Mouse (Mus musculus): ENCODE data around the gene Tmtc2.
"Not testable (repeated sequence)": the region's sequence is repeated elsewhere in the genome, so short reads cannot be mapped to it uniquely, and the experiment has no call there.

Tmtc2 gene

GRCm38 (mm10) chr10:105297560-105297959 is 276.7 kb downstream of the Tmtc2 start:
- DNase-seq (ENCODE audit: low read depth, low spot score) = no peak

- DNase-seq (ENCODE audit: low read depth, low spot score) = no peak
Observed at GRCm38 (mm10) chr10:105292961-105293360, 281.3 kb downstream of the Tmtc2 start.

GRCm38 (mm10) chr10:105288472-105288871 is 285.8 kb downstream of the Tmtc2 start:
- no peak for DNase-seq (ENCODE audit: low read depth, low spot score)

GRCm38 (mm10) chr10:105287575-105287974 is 286.7 kb downstream of the Tmtc2 start:
- no peak for DNase-seq (ENCODE audit: low read depth, low spot score)

GRCm38 (mm10) chr10:105287064-105287463 is 287.2 kb downstream of the Tmtc2 start:
- DNase-seq (ENCODE audit: low read depth, low spot score) = no peak

- no peak for DNase-seq (ENCODE audit: low read depth, low spot score)
Observed at GRCm38 (mm10) chr10:105286221-105286620, 288.0 kb downstream of the Tmtc2 start.

- DNase-seq (ENCODE audit: low read depth, low spot score) = no peak
Observed at GRCm38 (mm10) chr10:105284171-105284570, 290.1 kb downstream of the Tmtc2 start.

GRCm38 (mm10) chr10:105280933-105281332 is 293.3 kb downstream of the Tmtc2 start:
- DNase-seq (ENCODE audit: low read depth, low spot score) = no peak

GRCm38 (mm10) chr10:105260053-105260452 is 314.2 kb downstream of the Tmtc2 start:
- no peak for DNase-seq (ENCODE audit: low read depth, low spot score)

GRCm38 (mm10) chr10:105238291-105238690 is 336.0 kb downstream of the Tmtc2 start:
- not testable (repeated sequence) for DNase-seq (ENCODE audit: low read depth, low spot score)

- DNase-seq (ENCODE audit: low read depth, low spot score) = no peak
Observed at GRCm38 (mm10) chr10:105232864-105233263, 341.4 kb downstream of the Tmtc2 start.

GRCm38 (mm10) chr10:105230416-105230815 is 343.8 kb downstream of the Tmtc2 start:
- DNase-seq (ENCODE audit: low read depth, low spot score) = no peak

GRCm38 (mm10) chr10:105228623-105229022 is 345.6 kb downstream of the Tmtc2 start:
- DNase-seq (ENCODE audit: low read depth, low spot score) = no peak

- DNase-seq (ENCODE audit: low read depth, low spot score) = no peak
Observed at GRCm38 (mm10) chr10:105227631-105228030, 346.6 kb downstream of the Tmtc2 start.

- DNase-seq (ENCODE audit: low read depth, low spot score) = no peak
Observed at GRCm38 (mm10) chr10:105225714-105226113, 348.5 kb downstream of the Tmtc2 start.

- no peak for DNase-seq (ENCODE audit: low read depth, low spot score)
Observed at GRCm38 (mm10) chr10:105222904-105223303, 351.3 kb downstream of the Tmtc2 start.

GRCm38 (mm10) chr10:105201491-105201890 is 372.8 kb downstream of the Tmtc2 start:
- no peak for DNase-seq (ENCODE audit: low read depth, low spot score)

GRCm38 (mm10) chr10:105200678-105201077 is 373.6 kb downstream of the Tmtc2 start:
- no peak for DNase-seq (ENCODE audit: low read depth, low spot score)

GRCm38 (mm10) chr10:105200092-105200491 is 374.2 kb downstream of the Tmtc2 start:
- no peak for DNase-seq (ENCODE audit: low read depth, low spot score)

- no peak for DNase-seq (ENCODE audit: low read depth, low spot score)
Observed at GRCm38 (mm10) chr10:105199515-105199914, 374.7 kb downstream of the Tmtc2 start.

- DNase-seq (ENCODE audit: low read depth, low spot score) = no peak
Observed at GRCm38 (mm10) chr10:105195377-105195776, 378.9 kb downstream of the Tmtc2 start.

- DNase-seq (ENCODE audit: low read depth, low spot score) = no peak
Observed at GRCm38 (mm10) chr10:105193756-105194460, 380.3 kb downstream of the Tmtc2 start.

- DNase-seq (ENCODE audit: low read depth, low spot score) = no peak
Observed at GRCm38 (mm10) chr10:105192071-105192470, 382.2 kb downstream of the Tmtc2 start.

- DNase-seq (ENCODE audit: low read depth, low spot score) = no peak
Observed at GRCm38 (mm10) chr10:105189746-105190145, 384.5 kb downstream of the Tmtc2 start.

Data from brain, embryonic 18.5 days (tissue).